Mouse (Mus musculus): Measurements from ENCODE around the gene Nacc2. TPM values are rescaled to one million over a fixed set of nuclear protein-coding genes. Genes with fewer than 3 reads are reported as not detected.

The Nacc2 gene
- polyA plus RNA-seq, 1 experiment from 2014 or later: 8.2 TPM

Other genes starting within 250 kb of the Nacc2 start
- 82.1 and 95.9 TPM in 2 replicates for gene Camsap1, start 139.9 kb downstream of the Nacc2 start, polyA plus RNA-seq (2014; fragmentation: Nextera tagmentation; extraction: Ambion mirVana)
- 122 and 129 TPM in 2 replicates for gene Ubac1, start 101.5 kb downstream of the Nacc2 start, polyA plus RNA-seq (2014; fragmentation: Nextera tagmentation; extraction: Ambion mirVana)
- not detected in 2 replicates for gene Lhx3, start 85.1 kb upstream of the Nacc2 start, polyA plus RNA-seq (2014; fragmentation: Nextera tagmentation; extraction: Ambion mirVana)
- 11.9 and 15.5 TPM in 2 replicates for gene Qsox2, start 114.3 kb upstream of the Nacc2 start, polyA plus RNA-seq (2014; fragmentation: Nextera tagmentation; extraction: Ambion mirVana)
- gene Ccdc187, start 171.3 kb upstream of the Nacc2 start, polyA plus RNA-seq (2014; fragmentation: Nextera tagmentation; extraction: Ambion mirVana): 0.11 and 0.20 TPM in 2 replicates
- 99.4 and 121 TPM in 2 replicates for gene Gpsm1, start 192.3 kb upstream of the Nacc2 start, polyA plus RNA-seq (2014; fragmentation: Nextera tagmentation; extraction: Ambion mirVana)
- gene Dnlz, start 228.9 kb upstream of the Nacc2 start, polyA plus RNA-seq (2014; fragmentation: Nextera tagmentation; extraction: Ambion mirVana): 27.9 and 28.1 TPM in 2 replicates
- 1.5 and 1.7 TPM in 2 replicates for gene Card9, start 237.7 kb upstream of the Nacc2 start, polyA plus RNA-seq (2014; fragmentation: Nextera tagmentation; extraction: Ambion mirVana)